Mouse (Mus musculus): ENCODE data around the gene Sde2.

Gene Sde2

GRCm38 (mm10) chr1:180889172-180889571 lies 38.2 kb downstream of the Sde2 start:
- no peak for DNase-seq

GRCm38 (mm10) chr1:180889841-180890240 lies 38.9 kb downstream of the Sde2 start:
- peak; percentile 49 for DNase-seq

GRCm38 (mm10) chr1:180892808-180893207 lies 41.9 kb downstream of the Sde2 start, which contains the start of gene Lefty2:
Gene Lefty2, plus strand, starts transcription at chr1:180893108.
- no peak for DNase-seq

GRCm38 (mm10) chr1:180894088-180894987 lies 43.4 kb downstream of the Sde2 start:
- DNase-seq = peak; percentile 13

- peak; percentile 61 for DNase-seq
Measured at GRCm38 (mm10) chr1:180901107-180901506, 50.2 kb downstream of the Sde2 start.

- no peak for DNase-seq
Measured at GRCm38 (mm10) chr1:180902915-180903314, 52.0 kb downstream of the Sde2 start.

- DNase-seq = peak; percentile 15
Measured at GRCm38 (mm10) chr1:180903666-180904038, 52.7 kb downstream of the Sde2 start.

GRCm38 (mm10) chr1:180904039-180904814 lies 53.3 kb downstream of the Sde2 start, which contains the start of gene Pycr2:
Gene Pycr2, plus strand, starts transcription at chr1:180904293.
- peak; percentile 96 for DNase-seq

- DNase-seq = no peak
Measured at GRCm38 (mm10) chr1:180904815-180905080, 53.8 kb downstream of the Sde2 start.

- DNase-seq = no peak
Measured at GRCm38 (mm10) chr1:180905307-180905706, 54.4 kb downstream of the Sde2 start.

- DNase-seq = no peak
Measured at GRCm38 (mm10) chr1:180905876-180906275, 54.9 kb downstream of the Sde2 start.

- DNase-seq = no peak
Measured at GRCm38 (mm10) chr1:180906461-180907147, 55.7 kb downstream of the Sde2 start.

GRCm38 (mm10) chr1:180911138-180911537 lies 60.2 kb downstream of the Sde2 start:
- DNase-seq = peak; percentile 54

- DNase-seq = no peak
Measured at GRCm38 (mm10) chr1:180911653-180912287, 60.8 kb downstream of the Sde2 start.

GRCm38 (mm10) chr1:180912792-180913191 lies 61.9 kb downstream of the Sde2 start:
- no peak for DNase-seq

- DNase-seq = no peak
Measured at GRCm38 (mm10) chr1:180913797-180914196, 62.9 kb downstream of the Sde2 start.

- no peak for DNase-seq
Measured at GRCm38 (mm10) chr1:180916425-180916824, 65.5 kb downstream of the Sde2 start.

- DNase-seq = no peak
Measured at GRCm38 (mm10) chr1:180917053-180917452, 66.1 kb downstream of the Sde2 start.
